Mouse (Mus musculus) CD8-positive naive resting alpha-beta T cell, adult 2 months (primary cell): Measurements from ENCODE around the gene Zfp580.
"Not testable (repeated sequence)": the region's sequence is repeated elsewhere in the genome, so short reads cannot be mapped to it uniquely, and the experiment has no call there.

Experiments used
- DNase-seq, 2 experiments: peaks; one replicate each; pipeline ENCODE4 v3.0.0; 2022; ENCODE audit warnings: low read depth in 2 of 2, low spot score in 2 of 2

Gene Zfp580

GRCm38 (mm10) chr7:5062360-5063001, 11.1 kb downstream of the Zfp580 start:
- peak; percentile 63 to 67 for DNase-seq

GRCm38 (mm10) chr7:5064886-5065285, 13.5 kb downstream of the Zfp580 start:
- no peak for DNase-seq

DNA sequence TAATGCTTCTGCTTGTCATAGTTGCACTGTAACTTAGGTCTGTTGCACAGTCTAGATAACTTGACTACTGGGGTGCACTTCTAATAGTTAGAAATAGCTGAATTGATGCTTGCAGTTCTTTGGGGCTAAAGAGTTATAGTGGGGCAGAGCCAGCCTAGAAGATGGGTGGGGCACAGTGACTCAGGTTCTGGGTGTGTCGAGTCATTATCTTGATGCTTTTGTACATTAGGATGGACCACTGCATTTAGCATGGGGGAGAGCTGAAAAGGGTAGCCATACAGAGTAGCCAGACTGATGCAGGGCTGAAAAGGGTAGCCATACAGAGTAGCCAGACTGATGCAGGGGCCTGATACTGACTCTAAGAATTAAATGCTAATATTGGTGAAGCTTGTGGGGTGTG, 22.2 kb downstream of the Zfp580 start:
- DNase-seq = no peak

GRCm38 (mm10) chr7:5074984-5075383, 23.6 kb downstream of the Zfp580 start:
- no peak for DNase-seq

DNA sequence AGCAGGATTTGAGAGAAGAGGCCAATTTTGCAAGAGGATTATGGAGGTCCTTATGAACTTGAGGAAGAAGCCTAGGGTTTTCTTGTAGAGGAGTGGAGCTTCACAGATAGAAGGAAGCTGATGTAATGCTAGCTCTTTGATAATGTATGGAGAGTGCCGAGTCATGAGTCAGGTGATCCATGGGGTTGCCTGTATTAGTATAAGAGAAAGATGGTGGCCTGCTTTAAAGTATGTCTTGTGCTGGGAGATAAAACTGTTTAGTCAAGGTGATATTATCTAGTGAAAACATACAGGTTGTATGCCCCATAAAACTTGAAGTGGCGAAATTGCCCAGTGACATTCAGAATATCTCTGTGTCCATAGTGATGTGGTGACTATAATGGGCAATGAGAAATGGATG, 25.6 kb downstream of the Zfp580 start:
- DNase-seq = no peak

DNA sequence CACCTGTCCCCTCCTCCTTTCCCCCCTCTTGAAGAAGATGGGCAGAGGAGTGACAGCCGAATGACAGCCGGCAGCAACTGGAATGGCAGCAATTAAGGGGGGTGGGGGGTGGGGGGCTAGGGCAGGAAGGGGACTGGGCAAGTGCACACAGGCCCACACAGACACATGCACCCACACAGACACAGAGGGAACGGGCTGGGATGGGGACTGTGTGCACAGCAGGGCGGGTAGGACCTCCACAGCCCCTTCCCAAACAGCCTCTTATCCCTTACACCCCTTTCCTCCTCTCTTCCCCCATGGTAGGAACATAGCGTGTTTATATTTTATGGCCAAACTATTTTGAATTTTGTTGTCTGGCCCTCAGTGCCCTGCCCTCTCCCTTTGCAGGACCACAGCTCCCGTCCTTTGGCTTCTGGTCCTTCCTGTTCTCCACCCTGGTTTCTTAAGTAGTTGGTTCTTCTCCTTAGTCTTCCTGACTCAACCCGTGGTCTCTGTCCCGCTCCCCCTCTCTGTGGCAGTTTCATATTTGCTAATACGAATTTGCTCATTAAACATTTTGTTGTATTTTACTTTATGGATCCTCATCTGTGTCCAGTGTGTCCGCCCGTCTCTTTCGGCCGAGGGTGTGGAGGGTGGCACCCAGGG, 28.1 kb downstream of the Zfp580 start:
- DNase-seq = not testable (repeated sequence)

GRCm38 (mm10) chr7:5080010-5080751, 28.8 kb downstream of the Zfp580 start, which contains the start of gene Epn1:
Epn1 (plus strand) TSS chr7:5080235.
- peak; percentile 94 for DNase-seq

GRCm38 (mm10) chr7:5080815-5081214, 29.5 kb downstream of the Zfp580 start:
- DNase-seq = no peak

- no peak for DNase-seq
These were observed 29.9 kb downstream of the Zfp580 start for GRCm38 (mm10) chr7:5081241-5081640.

- DNase-seq = no peak
These were observed 30.6 kb downstream of the Zfp580 start for GRCm38 (mm10) chr7:5081939-5082338.

DNA sequence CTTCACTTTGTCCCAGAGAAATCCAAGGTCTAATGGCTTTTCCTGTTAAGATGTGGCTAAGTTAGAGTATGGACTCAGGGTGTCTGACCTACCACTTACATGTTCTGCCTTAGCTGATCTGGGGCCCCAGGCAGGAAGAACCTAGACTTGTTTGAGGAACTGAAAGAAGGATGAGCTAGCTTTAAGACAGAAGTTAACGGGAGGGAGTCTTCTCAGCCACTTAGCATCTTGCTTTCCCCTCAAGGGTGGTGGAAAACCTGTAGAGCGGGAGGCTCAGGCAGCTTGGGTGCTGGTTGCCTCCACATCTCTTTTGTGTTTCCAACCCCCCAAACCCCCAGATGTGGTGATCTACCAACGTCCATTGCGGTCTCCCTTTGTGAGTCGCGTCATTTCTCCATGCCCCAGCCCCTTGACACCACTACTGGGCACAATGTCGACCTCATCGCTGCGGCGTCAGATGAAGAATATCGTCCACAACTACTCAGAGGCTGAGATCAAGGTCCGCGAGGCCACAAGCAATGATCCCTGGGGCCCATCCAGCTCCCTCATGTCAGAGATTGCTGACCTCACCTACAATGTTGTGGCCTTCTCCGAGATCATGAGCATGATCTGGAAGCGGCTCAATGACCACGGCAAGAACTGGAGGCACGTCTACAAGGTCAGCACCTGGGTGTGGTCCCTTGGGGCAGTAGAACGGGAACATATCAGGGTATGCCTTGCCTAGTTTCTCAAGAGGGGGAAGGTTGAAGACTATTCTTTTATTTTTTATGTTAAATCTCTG, 32.2 kb downstream of the Zfp580 start:
- no peak for DNase-seq

- no peak for DNase-seq
These were observed 34.2 kb downstream of the Zfp580 start for GRCm38 (mm10) chr7:5085512-5085911.

- no peak for DNase-seq
These were observed 35.6 kb downstream of the Zfp580 start for GRCm38 (mm10) chr7:5086921-5087440.

GRCm38 (mm10) chr7:5087886-5088285, 36.5 kb downstream of the Zfp580 start:
- DNase-seq = no peak

DNA sequence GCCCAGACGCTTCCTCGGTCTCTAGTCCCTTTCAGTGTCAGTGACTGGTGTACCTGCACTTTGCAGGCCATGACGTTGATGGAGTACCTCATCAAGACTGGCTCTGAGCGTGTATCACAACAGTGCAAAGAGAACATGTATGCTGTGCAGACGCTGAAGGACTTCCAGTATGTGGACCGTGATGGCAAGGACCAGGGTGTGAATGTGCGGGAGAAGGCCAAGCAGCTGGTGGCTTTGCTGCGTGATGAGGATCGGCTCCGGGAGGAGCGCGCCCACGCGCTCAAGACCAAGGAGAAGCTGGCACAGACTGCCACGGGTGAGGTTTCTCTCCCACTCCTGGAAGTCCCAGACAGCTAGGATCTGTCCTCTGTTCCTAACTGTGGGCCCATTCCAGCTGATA, 38.5 kb downstream of the Zfp580 start:
- no peak for DNase-seq

GRCm38 (mm10) chr7:5091008-5091728, 39.8 kb downstream of the Zfp580 start:
- no peak for DNase-seq

DNA sequence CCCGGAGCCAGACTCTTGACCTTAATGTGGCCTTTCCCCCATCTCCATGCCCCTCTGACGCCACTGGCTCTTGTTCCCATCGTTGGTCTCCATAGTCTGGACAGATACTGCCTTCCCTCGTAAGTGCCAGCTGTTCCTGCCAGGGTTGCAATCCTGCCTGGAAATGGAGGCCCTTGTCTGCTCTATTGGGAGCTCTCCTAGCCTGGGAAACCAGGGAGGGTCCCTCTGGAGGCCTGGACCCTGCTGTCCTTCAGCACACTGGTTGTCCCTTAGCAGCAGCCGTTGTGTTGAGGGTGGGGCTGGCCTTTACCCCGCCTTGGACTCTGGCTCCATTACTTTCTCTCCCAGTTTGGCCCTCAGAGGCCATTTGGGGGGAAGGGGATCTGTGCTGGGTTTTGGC, 41.0 kb downstream of the Zfp580 start:
- no peak for DNase-seq

- no peak for DNase-seq
These were observed 41.6 kb downstream of the Zfp580 start for GRCm38 (mm10) chr7:5092831-5093510.

DNA sequence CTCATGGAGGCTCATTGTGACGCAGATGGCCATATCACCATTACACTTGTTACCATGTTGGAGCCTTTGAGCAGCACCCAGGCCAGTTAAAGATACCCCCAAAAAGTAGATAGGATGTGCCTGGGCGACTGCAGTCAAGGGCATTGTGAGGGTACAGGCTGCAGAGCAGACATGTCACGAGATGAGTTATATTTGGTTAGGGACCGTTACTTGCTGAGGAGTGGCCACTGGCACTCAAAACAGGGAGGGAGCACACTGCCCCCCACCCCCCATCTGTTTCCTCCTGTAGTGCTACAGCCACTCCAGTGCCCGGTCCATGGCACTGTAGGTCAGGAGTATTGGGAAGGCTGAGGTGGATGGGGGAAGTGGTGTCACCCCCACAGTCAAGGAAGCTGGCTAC, 47.4 kb downstream of the Zfp580 start:
- DNase-seq = no peak

DNA sequence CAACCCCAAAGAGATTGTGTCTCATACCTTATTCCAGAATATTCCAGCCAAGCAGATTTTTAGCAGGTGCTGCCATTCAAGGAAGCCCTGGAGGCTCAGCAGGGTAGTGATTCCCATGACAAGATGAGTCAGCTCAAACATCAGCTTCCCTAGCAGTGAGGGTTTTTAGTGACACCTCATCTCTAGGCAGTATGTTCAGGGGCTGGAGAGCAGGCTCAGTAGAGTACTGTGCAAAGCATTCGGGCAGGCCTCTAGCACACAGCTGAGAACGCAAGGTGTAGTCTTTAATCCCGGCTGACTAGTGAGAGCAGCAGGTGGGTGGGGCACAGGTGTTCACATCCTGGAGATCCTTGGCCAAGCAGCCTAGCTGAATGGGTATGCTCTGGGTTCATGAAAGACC, 48.5 kb downstream of the Zfp580 start:
- no peak for DNase-seq
